Mouse (Mus musculus) thymus, postnatal 25 days (tissue): Measurements from ENCODE around the gene Ccdc194.

Experiments used
- DNase-seq: peaks from one replicate; pipeline ENCODE4 v3.0.0; 2022

Gene Ccdc194

DNA sequence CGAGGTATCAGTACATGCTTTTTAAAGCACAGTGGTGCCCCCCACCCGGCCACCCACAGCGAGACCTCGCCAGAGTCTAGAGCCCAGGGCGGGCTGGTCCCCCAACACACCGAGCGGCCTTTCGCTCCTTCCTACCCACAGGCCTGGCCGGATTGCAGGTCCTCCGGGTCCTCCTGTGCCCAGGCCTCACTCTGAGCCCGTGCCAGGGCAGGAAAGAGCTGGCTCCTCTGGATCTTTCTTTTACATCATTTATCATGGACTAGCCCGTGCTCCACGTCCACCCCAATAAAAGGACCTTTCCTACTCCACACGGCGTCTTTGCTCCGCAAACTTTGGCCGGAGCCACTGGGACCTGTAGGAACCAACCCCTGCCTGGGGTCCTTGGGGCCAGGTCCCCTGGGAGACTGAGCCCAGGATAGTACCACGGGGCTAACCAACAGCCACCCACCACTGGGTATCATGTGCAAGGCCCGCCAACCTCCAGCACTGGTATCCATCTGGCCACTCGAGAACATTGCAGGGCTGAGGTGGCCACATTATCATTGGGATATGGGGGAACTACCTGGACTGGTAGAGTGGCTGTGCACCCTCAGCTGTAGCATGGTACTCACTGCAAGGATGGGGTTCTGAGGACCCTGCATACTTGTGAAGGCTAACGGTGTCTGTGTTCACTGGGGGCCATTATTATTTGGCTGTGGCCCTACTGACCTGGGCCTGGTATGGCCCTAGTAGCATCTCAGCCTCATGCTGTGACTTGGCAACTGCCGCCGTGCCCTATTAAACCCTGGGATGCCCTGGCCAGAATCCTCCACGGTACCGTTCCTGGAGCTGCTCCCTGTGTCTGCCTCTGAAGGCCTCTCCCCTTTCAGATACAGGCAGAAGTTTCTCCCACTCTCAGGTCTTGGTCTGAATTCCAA is 50.5 kb downstream of the Ccdc194 start:
- DNase-seq: no peak

DNA sequence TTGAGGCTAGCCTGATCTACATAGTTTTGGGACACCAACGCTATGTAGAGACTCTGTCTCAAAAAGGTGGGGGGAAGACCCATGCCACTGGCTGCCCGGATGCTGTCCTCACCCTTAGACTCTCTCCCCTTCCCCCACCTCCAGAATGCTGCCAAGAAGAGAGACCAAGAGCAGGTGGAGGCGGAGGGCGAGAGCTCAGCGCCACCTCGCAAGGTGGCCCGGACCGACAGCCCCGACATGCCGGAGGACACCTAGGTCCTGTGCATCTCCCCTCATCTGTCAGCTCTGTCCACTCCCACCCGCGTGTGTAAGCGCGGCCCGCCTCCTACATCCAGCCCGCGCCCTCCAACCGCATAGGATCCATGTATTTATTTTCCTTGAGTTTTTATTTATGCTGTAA is 51.2 kb downstream of the Ccdc194 start:
- DNase-seq: no peak

DNA sequence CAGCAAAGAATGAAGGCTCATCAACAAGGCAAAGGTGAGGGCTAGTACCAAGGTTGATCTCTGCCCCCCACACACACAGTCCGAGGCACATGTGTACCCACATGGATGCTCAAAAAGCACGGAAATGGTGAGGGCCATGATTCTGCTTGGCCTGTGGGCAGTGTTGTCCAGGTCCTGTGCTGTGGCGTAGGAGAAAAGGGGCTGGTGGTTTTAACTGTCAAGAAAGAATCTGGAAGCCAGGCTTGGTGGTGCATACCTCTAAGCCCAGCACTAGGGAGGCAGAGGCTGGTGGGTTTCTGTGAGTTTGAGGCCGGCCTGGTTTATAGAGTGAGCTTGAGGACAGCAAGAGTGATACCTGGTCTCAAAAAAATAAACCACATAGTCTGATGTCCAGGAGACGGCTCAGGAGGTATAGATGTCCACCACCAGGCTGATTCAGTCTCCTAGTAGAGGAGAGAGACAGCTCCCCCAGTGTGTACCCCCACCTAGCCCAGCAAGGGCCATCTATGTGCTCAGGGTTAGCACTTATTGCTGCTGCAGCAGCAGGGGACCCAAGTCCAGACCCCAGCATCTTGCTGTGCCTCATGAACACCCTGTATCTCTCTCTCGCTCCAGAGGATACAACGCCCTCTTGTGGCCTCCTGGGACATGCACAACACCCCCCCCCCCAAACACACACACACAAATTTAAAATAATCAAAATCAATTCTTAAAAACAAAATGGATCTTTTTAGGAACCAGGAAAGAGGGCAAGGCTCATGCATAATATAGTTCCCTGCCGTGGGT is 52.7 kb downstream of the Ccdc194 start:
- DNase-seq: no peak

DNA sequence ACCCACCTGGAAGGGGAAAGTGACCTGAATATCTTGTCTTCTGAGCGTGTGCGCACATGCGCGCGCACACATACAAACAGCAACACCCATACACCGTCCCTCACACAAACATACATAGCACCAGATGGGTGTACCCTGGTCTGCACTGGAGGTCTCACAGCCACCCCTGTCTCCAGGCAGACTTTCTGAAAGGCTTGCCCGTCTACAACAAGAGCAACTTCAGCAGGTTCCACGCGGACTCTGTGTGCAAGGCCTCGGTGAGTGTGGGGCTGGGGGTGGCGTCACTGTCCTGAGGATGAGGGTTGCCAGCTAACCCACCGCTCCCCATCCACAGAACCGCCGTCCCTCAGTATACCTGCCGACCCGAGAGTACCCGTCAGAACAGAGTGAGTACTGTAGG is 53.6 kb downstream of the Ccdc194 start:
- DNase-seq: no peak

DNA sequence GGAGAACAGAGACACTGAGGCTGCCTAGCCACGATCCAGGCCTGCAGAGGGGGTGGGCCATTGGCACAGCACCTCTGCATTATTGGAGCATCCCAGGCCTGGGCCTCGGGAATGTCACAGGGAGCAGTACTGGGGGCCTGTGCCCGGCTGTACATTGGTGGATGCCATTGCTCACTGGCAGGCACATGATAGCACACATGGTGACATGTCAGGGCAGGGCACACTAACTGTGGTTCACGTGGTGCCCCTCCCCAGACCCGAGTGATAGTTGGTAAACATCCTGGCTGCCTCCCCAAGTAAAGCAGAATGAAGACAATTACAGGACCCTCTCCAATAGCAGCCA is 54.6 kb downstream of the Ccdc194 start:
- DNase-seq: no peak

DNA sequence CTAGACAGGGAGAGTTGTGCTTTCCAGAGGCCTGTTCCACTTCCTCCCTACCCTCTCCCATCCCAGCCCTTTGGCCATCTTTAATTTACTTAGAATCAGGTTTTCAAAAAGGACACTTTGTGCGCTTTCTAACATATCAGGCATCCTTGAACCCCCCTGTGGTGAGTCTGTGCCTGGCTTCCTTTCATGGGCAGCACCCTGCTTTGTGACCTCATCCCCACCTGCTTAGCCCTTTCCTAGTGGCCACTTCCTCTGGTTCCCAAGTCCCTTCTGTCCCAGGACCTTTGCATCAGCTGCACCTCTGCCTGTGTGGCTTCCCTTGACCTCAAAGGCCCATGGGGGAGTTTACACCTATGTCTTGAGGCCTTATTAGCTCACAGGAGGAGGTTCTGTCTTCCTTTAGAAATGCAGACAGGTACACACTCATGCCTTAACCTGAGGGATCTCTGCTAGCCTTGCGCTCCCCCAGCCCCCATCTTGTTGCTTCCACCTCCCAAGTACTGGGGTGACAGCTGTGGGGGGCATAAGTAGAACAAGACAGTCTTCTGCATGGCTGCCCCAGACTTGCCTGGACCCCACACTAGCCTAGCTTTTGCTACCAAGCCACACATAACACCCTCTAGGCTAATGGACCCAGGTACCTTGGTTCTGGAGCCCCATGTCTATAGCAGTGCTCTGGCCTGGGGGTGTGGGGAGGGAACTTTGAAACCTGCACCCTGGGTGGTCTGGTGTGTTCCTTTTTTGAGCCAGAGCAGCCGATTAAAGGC is 55.2 kb downstream of the Ccdc194 start:
- no peak for DNase-seq
